9 mouse cellular contexts compared by ENCODE assay signal in genomic region chr6:32460400-32460799, GRCm38 (mm10).
DNase-seq lines count a peak whose midpoint lies in the region; ATAC-seq lines count a peak whose summit lies in the region.
"Had no signal": no experiment of that assay in that cellular context is flagged by ENCODE, and none has a peak within 500 bp of the region (broad histone marks: within the 10 kb centered on the region; RNA-seq: fewer than 3 reads in every experiment).

No protein-coding gene starts in this region.

- H3K27me3 ChIP-seq in hindbrain, embryonic 16.5 days (replicated peaks; ENCODE audit: control insufficient read depth, insufficient read depth, low read length): no peaks in the 10 kb centered on the region
- no peaks in the 10 kb centered on the region for H3K27me3 ChIP-seq in hindbrain, embryonic 12.5 days
- no peaks in the 10 kb centered on the region for H3K27me3 ChIP-seq in heart, embryonic 13.5 days (replicated peaks)

- 74% methylated on average over 8 of the region's 8 CpGs for WGBS in hindbrain, embryonic 16.5 days
- 77% methylated on average over 8 of the region's 8 CpGs for WGBS in hindbrain, embryonic 12.5 days
- 44% methylated on average over 8 of the region's 8 CpGs for WGBS in heart, embryonic 13.5 days

- H3K9ac ChIP-seq in hindbrain, embryonic 16.5 days (ENCODE audit: low read depth, low read length): no peak overlapping the region
- no peak overlapping the region for H3K9ac ChIP-seq in hindbrain, embryonic 12.5 days
- no peak overlapping the region for H3K9ac ChIP-seq in heart, embryonic 13.5 days

- no peaks in the 10 kb centered on the region for H3K36me3 ChIP-seq in hindbrain, embryonic 16.5 days (ENCODE audit: control insufficient read depth, insufficient read depth, low read length)
- H3K36me3 ChIP-seq in hindbrain, embryonic 12.5 days: no peaks in the 10 kb centered on the region
- 0 out of 2 replicates have a peak, but pooled peaks cover under 1% of the 10 kb centered on the region for H3K36me3 ChIP-seq in heart, embryonic 13.5 days

- no peaks in the 10 kb centered on the region for H3K9me3 ChIP-seq in hindbrain, embryonic 16.5 days (ENCODE audit: control insufficient read depth, low read length)
- H3K9me3 ChIP-seq in hindbrain, embryonic 12.5 days (replicated peaks): no peaks in the 10 kb centered on the region
- H3K9me3 ChIP-seq in heart, embryonic 13.5 days: peaks cover under 1% of the 10 kb centered on the region; the same call in 1 of the 2 replicates

- 0 out of 2 replicates have a peak, but pooled peaks have one; percentile 9 for ATAC-seq in hindbrain, embryonic 16.5 days
- ATAC-seq in hindbrain, embryonic 12.5 days (ENCODE audit: low FRiP score): no peak
- ATAC-seq in heart, embryonic 13.5 days (ENCODE audit: extremely low read depth, insufficient number of reproducible peaks, low FRiP score, low TSS enrichment): no peak

- intact Hi-C loops in gastrocnemius, postnatal 14 days (cut with DNase I; ENCODE audit: low total_unique reads): no loop called here

- no peak overlapping the region for H3K27ac ChIP-seq in hindbrain, embryonic 16.5 days (ENCODE audit: low read depth, low read length)
- no peak overlapping the region for H3K27ac ChIP-seq in hindbrain, embryonic 12.5 days
- H3K27ac ChIP-seq in heart, embryonic 13.5 days (replicated peaks): peak overlapping the region; percentile 37
- H3K27ac ChIP-seq: macrophage had no signal

- peaks cover 10% of the 10 kb centered on the region for H3K4me1 ChIP-seq in hindbrain, embryonic 16.5 days (ENCODE audit: control insufficient read depth, insufficient read depth, low read depth, low read length)
- H3K4me1 ChIP-seq in hindbrain, embryonic 12.5 days: peaks cover 14% of the 10 kb centered on the region
- H3K4me1 ChIP-seq in heart, embryonic 13.5 days: peaks cover 35% of the 10 kb centered on the region

- peak; percentile 36 for DNase-seq in kidney, postnatal 10 days
- peak; percentile 51 to 68 for DNase-seq in lung, postnatal 4 days
- no peak for DNase-seq in right cerebral cortex, adult 2 months (ENCODE audit: low spot score in 2 of 2)
- DNase-seq in gastrocnemius, postnatal 14 days: no peak
- no peak for DNase-seq in ovary, adult 18-20 months (ENCODE audit: low spot score)

- no peak overlapping the region for H3K4me2 ChIP-seq in hindbrain, embryonic 16.5 days (ENCODE audit: low read length)
- no peak overlapping the region for H3K4me2 ChIP-seq in hindbrain, embryonic 12.5 days (replicated peaks)
- peak overlapping the region; percentile 39 for H3K4me2 ChIP-seq in heart, embryonic 13.5 days

- no peak overlapping the region for H3K4me3 ChIP-seq in hindbrain, embryonic 16.5 days (ENCODE audit: low read length)
- no peak overlapping the region for H3K4me3 ChIP-seq in hindbrain, embryonic 12.5 days
- 0 out of 2 replicates have a peak overlapping the region, but pooled peaks have one; percentile 12 for H3K4me3 ChIP-seq in heart, embryonic 13.5 days

Comparison
In these comparisons a context has a peak if more than half of its experiments do, and no peak if none do; other contexts are left out.
1. DNase-seq: peak in kidney, postnatal 10 days (single experiment) and lung, postnatal 4 days (2 of 2); none in right cerebral cortex, adult 2 months (0 of 2), gastrocnemius, postnatal 14 days (single experiment) and ovary, adult 18-20 months (single experiment).